Mouse (Mus musculus): Measurements from ENCODE around the gene Bdh1.

Bdh1 gene

GRCm38 (mm10) chr16:31500969-31501750, 79.1 kb downstream of the Bdh1 start:
- no peak for DNase-seq (ENCODE audit: low spot score in 2 of 2)

- DNase-seq (ENCODE audit: low spot score in 2 of 2), result no peak
Observed at GRCm38 (mm10) chr16:31501751-31502365, 79.8 kb downstream of the Bdh1 start.

GRCm38 (mm10) chr16:31506665-31507456, 84.8 kb downstream of the Bdh1 start:
- no peak for DNase-seq (ENCODE audit: low spot score in 2 of 2)

GRCm38 (mm10) chr16:31507457-31507755, 85.3 kb downstream of the Bdh1 start:
- DNase-seq (ENCODE audit: low spot score in 2 of 2), result no peak

GRCm38 (mm10) chr16:31507794-31508526, 85.9 kb downstream of the Bdh1 start:
- no peak for DNase-seq (ENCODE audit: low spot score in 2 of 2)
